Mouse (Mus musculus): Measurements from ENCODE around the gene Btbd19. TPM values are rescaled to one million over a fixed set of nuclear protein-coding genes. Genes with fewer than 3 reads are reported as not detected.

Gene Btbd19
- polyA plus RNA-seq, 1 experiment from 2014 or later, result 2.8 TPM

- peaks cover 10% of the 10 kb centered on the region for H3K4me1 ChIP-seq (ENCODE audit: control insufficient read depth, insufficient read depth, low read length)
- H3K27me3 ChIP-seq (ENCODE audit: control insufficient read depth, insufficient read depth, low read length), result no peaks in the 10 kb centered on the region
- H3K4me2 ChIP-seq (ENCODE audit: low read depth, low read length), result no peak overlapping the region
- WGBS, result 47% methylated on average over 15 of the region's 15 CpGs
- ATAC-seq (replicated peaks; ENCODE audit: insufficient number of reproducible peaks, low FRiP score, low TSS enrichment, low read depth) (no peak), DNase-seq (ENCODE audit: low spot score) (no peak)
- no peaks in the 10 kb centered on the region; the same call in 1 of the 2 replicates for H3K36me3 ChIP-seq (replicated peaks; ENCODE audit: control insufficient read depth, insufficient read depth, low read depth, low read length)
- no peaks in the 10 kb centered on the region for H3K9me3 ChIP-seq (replicated peaks; ENCODE audit: control insufficient read depth, low read length)
- H3K4me3 ChIP-seq (ENCODE audit: low read depth, low read length), result no peak overlapping the region
- H3K27ac ChIP-seq (replicated peaks; ENCODE audit: low read depth, low read length), result peak overlapping the region; percentile 43; the same call in 1 of the 2 replicates
- peak overlapping the region; percentile 63; the same call in 1 of the 2 replicates for H3K9ac ChIP-seq (replicated peaks; ENCODE audit: low read length)
Measured at GRCm38 (mm10) chr4:117125910-117126674, 567 bp upstream of the Btbd19 start.

DNA sequence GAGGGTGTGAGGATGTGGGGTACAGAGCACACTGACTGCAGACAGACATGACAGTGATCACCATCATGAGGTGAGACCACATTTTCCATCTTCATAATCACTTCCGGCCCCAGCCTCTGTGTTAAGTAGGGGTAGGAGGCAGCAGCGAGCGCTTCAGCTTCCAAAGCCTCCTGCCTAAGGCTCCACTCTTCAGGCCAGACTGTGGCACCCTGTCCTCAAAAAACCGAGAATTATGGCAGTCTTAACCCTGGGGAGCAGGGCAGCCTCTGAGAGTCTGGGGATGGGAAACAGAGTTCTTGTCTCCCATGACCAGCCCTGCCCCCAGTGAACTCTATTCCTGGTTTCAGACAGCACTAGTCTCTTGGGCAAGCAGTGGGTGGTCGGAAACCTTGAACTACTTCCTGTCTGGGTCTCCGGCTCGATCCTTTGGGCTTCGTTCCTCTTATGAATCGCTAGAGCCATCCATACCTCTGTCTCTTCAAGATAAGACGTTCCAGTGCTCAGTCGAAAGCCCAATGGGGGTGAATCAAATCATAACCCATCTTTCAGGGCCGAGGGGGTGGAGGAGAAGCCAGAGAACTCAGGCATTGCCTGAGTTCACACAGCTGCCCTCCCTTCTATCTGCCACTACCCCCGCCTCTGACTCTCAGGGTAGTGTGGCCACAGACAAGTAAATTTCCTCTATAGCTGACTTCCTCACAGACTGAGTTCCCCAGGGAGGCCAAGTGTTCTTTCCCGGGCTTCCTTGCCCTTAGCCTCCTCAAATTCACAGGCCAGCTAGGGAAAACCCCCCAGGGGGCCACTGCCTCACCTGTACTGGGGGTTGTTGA lies 792 bp downstream of the Btbd19 start:
- H3K36me3 ChIP-seq (replicated peaks; ENCODE audit: control insufficient read depth, insufficient read depth, low read depth, low read length), result no peaks in the 10 kb centered on the region; the same call in 1 of the 2 replicates
- no peak overlapping the region for H3K4me2 ChIP-seq (ENCODE audit: low read depth, low read length)
- ATAC-seq (replicated peaks; ENCODE audit: insufficient number of reproducible peaks, low FRiP score, low TSS enrichment, low read depth) (no peak), DNase-seq (ENCODE audit: low spot score) (no peak)
- H3K4me1 ChIP-seq (ENCODE audit: control insufficient read depth, insufficient read depth, low read length), result peaks cover 10% of the 10 kb centered on the region
- H3K27ac ChIP-seq (replicated peaks; ENCODE audit: low read depth, low read length), result peak overlapping the region; percentile 63; the same call in 1 of the 2 replicates
- H3K9me3 ChIP-seq (replicated peaks; ENCODE audit: control insufficient read depth, low read length), result no peaks in the 10 kb centered on the region
- 61% methylated on average over 14 of the region's 14 CpGs for WGBS
- no peaks in the 10 kb centered on the region for H3K27me3 ChIP-seq (ENCODE audit: control insufficient read depth, insufficient read depth, low read length)
- H3K9ac ChIP-seq (replicated peaks; ENCODE audit: low read length), result peak overlapping the region; percentile 63
- no peak overlapping the region for H3K4me3 ChIP-seq (ENCODE audit: low read depth, low read length)

DNA sequence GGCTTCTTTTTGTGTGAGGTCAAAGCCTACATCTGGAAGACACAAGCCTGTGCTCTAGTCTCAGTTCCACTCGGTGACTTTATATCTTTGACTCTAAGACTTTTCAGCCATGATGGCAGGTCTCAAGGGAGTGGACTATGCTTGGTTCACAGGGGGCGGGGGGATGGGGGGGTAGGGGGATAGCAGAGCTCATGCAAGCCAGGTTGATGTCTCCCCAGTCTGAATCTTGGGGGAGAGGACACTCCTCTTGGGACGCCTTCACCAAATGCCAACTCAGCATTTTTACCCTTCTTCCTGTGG lies 1.4 kb downstream of the Btbd19 start:
- no peak for ATAC-seq (replicated peaks; ENCODE audit: insufficient number of reproducible peaks, low FRiP score, low TSS enrichment, low read depth)
- Histone ChIP-seq H3K4me1 (ENCODE audit: control insufficient read depth, insufficient read depth, low read length) (peaks cover 10% of the 10 kb centered on the region), H3K36me3 (replicated peaks; ENCODE audit: control insufficient read depth, insufficient read depth, low read depth, low read length) (no peaks in the 10 kb centered on the region; the same call in 1 of the 2 replicates), H3K4me3 (ENCODE audit: low read depth, low read length) (no peak overlapping the region), H3K27me3 (ENCODE audit: control insufficient read depth, insufficient read depth, low read length) (no peaks in the 10 kb centered on the region), H3K9ac (replicated peaks; ENCODE audit: low read length) (no peak overlapping the region), H3K27ac (replicated peaks; ENCODE audit: low read depth, low read length) (no peak overlapping the region), H3K9me3 (replicated peaks; ENCODE audit: control insufficient read depth, low read length) (no peaks in the 10 kb centered on the region), H3K4me2 (ENCODE audit: low read depth, low read length) (no peak overlapping the region)
- WGBS, result 84% methylated on average over 3 of the region's 3 CpGs
- DNase-seq (ENCODE audit: low spot score), result no peak

- H3K9me3 ChIP-seq (replicated peaks; ENCODE audit: control insufficient read depth, low read length), result no peaks in the 10 kb centered on the region
- H3K27me3 ChIP-seq (ENCODE audit: control insufficient read depth, insufficient read depth, low read length), result no peaks in the 10 kb centered on the region
- DNase-seq (ENCODE audit: low spot score) (no peak), ATAC-seq (replicated peaks; ENCODE audit: insufficient number of reproducible peaks, low FRiP score, low TSS enrichment, low read depth) (no peak)
- no peak overlapping the region for H3K27ac ChIP-seq (replicated peaks; ENCODE audit: low read depth, low read length)
- no peak overlapping the region for H3K4me3 ChIP-seq (ENCODE audit: low read depth, low read length)
- peaks cover 10% of the 10 kb centered on the region for H3K4me1 ChIP-seq (ENCODE audit: control insufficient read depth, insufficient read depth, low read length)
- no peaks in the 10 kb centered on the region for H3K36me3 ChIP-seq (replicated peaks; ENCODE audit: control insufficient read depth, insufficient read depth, low read depth, low read length)
- no peak overlapping the region for H3K4me2 ChIP-seq (ENCODE audit: low read depth, low read length)
- 91% methylated on average over 7 of the region's 9 CpGs for WGBS
- no peak overlapping the region for H3K9ac ChIP-seq (replicated peaks; ENCODE audit: low read length)
Measured at GRCm38 (mm10) chr4:117123546-117124217, 1.8 kb downstream of the Btbd19 start.

- Histone ChIP-seq H3K9ac (replicated peaks; ENCODE audit: low read length) (no peak overlapping the region), H3K27ac (replicated peaks; ENCODE audit: low read depth, low read length) (no peak overlapping the region), H3K9me3 (replicated peaks; ENCODE audit: control insufficient read depth, low read length) (no peaks in the 10 kb centered on the region), H3K4me2 (ENCODE audit: low read depth, low read length) (no peak overlapping the region), H3K27me3 (ENCODE audit: control insufficient read depth, insufficient read depth, low read length) (no peaks in the 10 kb centered on the region), H3K36me3 (replicated peaks; ENCODE audit: control insufficient read depth, insufficient read depth, low read depth, low read length) (no peaks in the 10 kb centered on the region), H3K4me1 (ENCODE audit: control insufficient read depth, insufficient read depth, low read length) (peaks cover 10% of the 10 kb centered on the region), H3K4me3 (ENCODE audit: low read depth, low read length) (no peak overlapping the region)
- no peak for ATAC-seq (replicated peaks; ENCODE audit: insufficient number of reproducible peaks, low FRiP score, low TSS enrichment, low read depth)
- WGBS, result 87% methylated on average over 4 of the region's 4 CpGs
- DNase-seq (ENCODE audit: low spot score), result no peak
Measured at GRCm38 (mm10) chr4:117122209-117122608, 3.3 kb downstream of the Btbd19 start.

GRCm38 (mm10) chr4:117120445-117121414 lies 4.8 kb downstream of the Btbd19 start:
- Histone ChIP-seq H3K9ac (replicated peaks; ENCODE audit: low read length) (peak overlapping the region; percentile 79), H3K36me3 (replicated peaks; ENCODE audit: control insufficient read depth, insufficient read depth, low read depth, low read length) (no peaks in the 10 kb centered on the region), H3K4me1 (ENCODE audit: control insufficient read depth, insufficient read depth, low read length) (peaks cover 7% of the 10 kb centered on the region), H3K4me2 (ENCODE audit: low read depth, low read length) (peak overlapping the region; percentile 100), H3K27me3 (ENCODE audit: control insufficient read depth, insufficient read depth, low read length) (no peaks in the 10 kb centered on the region), H3K9me3 (replicated peaks; ENCODE audit: control insufficient read depth, low read length) (no peaks in the 10 kb centered on the region), H3K27ac (replicated peaks; ENCODE audit: low read depth, low read length) (peak overlapping the region; percentile 64), H3K4me3 (ENCODE audit: low read depth, low read length) (peak overlapping the region; percentile 70)
- ATAC-seq (replicated peaks; ENCODE audit: insufficient number of reproducible peaks, low FRiP score, low TSS enrichment, low read depth) (peak; percentile 91), DNase-seq (ENCODE audit: low spot score) (peak; percentile 97)
- under 1% methylated on average over 69 of the region's 69 CpGs for WGBS

DNA sequence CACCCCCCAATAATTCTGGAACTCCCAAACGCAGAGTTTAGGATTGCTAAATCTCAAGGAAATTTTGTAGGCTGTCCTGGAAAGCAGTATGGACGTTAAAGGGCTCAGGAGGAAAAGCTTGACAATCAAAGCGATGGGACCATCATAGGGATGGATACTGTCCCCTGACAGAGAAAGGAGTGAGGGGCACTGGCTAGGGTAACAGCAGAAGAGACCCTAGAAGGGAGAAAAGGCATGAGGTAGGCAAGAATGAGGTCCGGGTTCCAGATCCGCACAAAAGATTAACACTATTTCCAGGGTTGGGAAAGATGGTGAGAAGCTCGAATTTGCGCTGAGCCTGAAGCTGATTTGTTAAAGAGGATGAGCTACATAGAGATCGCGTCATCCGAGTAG lies 5.5 kb downstream of the Btbd19 start:
- peak overlapping the region; percentile 64 for H3K27ac ChIP-seq (replicated peaks; ENCODE audit: low read depth, low read length)
- peak overlapping the region; percentile 70 for H3K9ac ChIP-seq (replicated peaks; ENCODE audit: low read length)
- 8% methylated on average over 10 of the region's 10 CpGs for WGBS
- H3K27me3 ChIP-seq (ENCODE audit: control insufficient read depth, insufficient read depth, low read length), result no peaks in the 10 kb centered on the region
- H3K4me1 ChIP-seq (ENCODE audit: control insufficient read depth, insufficient read depth, low read length), result peaks cover under 1% of the 10 kb centered on the region; the same call in 1 of the 2 replicates
- no peaks in the 10 kb centered on the region for H3K36me3 ChIP-seq (replicated peaks; ENCODE audit: control insufficient read depth, insufficient read depth, low read depth, low read length)
- DNase-seq (ENCODE audit: low spot score), result no peak
- H3K4me3 ChIP-seq (ENCODE audit: low read depth, low read length), result peak overlapping the region; percentile 70
- H3K9me3 ChIP-seq (replicated peaks; ENCODE audit: control insufficient read depth, low read length), result no peaks in the 10 kb centered on the region
- peak overlapping the region; percentile 100 for H3K4me2 ChIP-seq (ENCODE audit: low read depth, low read length)
- ATAC-seq (replicated peaks; ENCODE audit: insufficient number of reproducible peaks, low FRiP score, low TSS enrichment, low read depth), result 0 out of 2 replicates have a peak, but pooled peaks have one; percentile 1

Measured in embryonic facial prominence, embryonic 11.5 days (tissue).